Mouse (Mus musculus) neural tube, embryonic 14.5 days (tissue): ENCODE measurements around the gene Trim27. TPM values are rescaled to one million over a fixed set of nuclear protein-coding genes. Genes with fewer than 3 reads are reported as not detected.
A peak's percentile ranks its signal among the peaks of the same experiment; 100 is the strongest.

ENCODE experiments used
- ATAC-seq: fragments of 200-750 bp; cut with Nextera tagmentation; 2 replicates; pipeline ENCODE4 v1.8.0; 2017; ENCODE audit warnings: low read depth, mild to moderate bottlenecking, moderate TSS enrichment, moderate library complexity
- H3K27ac ChIP-seq: fragments of 300-500 bp; sonication (generic); 2 replicates; pipeline ENCODE4 v1.5.1; 2014; ENCODE audit warnings: low read depth, mild to moderate bottlenecking, control low read depth, low read length, moderate library complexity, mixed read lengths
- H3K27me3 ChIP-seq: fragments of 300-500 bp; sonication (generic); 2 replicates; pipeline ENCODE4 v1.6.1; 2014; ENCODE audit warnings: low read length; ENCODE audit not compliant: control insufficient read depth, insufficient read depth
- H3K36me3 ChIP-seq: fragments of 300-500 bp; sonication (generic); 2 replicates; pipeline ENCODE4 v1.6.1; 2014; ENCODE audit warnings: low read length, mixed read lengths; ENCODE audit not compliant: control insufficient read depth, insufficient read depth
- H3K4me1 ChIP-seq: fragments of 300-500 bp; sonication (generic); 2 replicates; pipeline ENCODE4 v1.6.1; 2014; ENCODE audit warnings: low read length; ENCODE audit not compliant: control insufficient read depth, insufficient read depth
- H3K4me2 ChIP-seq: fragments of 300-500 bp; sonication (generic); 2 replicates; pipeline ENCODE4 v1.6.1; 2014; ENCODE audit warnings: mild to moderate bottlenecking, low read depth, low read length, control low read depth
- H3K4me3 ChIP-seq: fragments of 300-500 bp; sonication (generic); 2 replicates; pipeline ENCODE4 v1.5.1; 2014; ENCODE audit warnings: low read depth, low read length, control low read depth, mixed read lengths
- H3K9ac ChIP-seq: fragments of 300-500 bp; sonication (generic); replicated peaks from 2 replicates; pipeline ENCODE4 v1.6.1; 2014; ENCODE audit warnings: low read depth, mild to moderate bottlenecking, control low read depth, low read length, mixed read lengths
- H3K9me3 ChIP-seq: fragments of 300-500 bp; sonication (generic); 2 replicates; pipeline ENCODE4 v1.6.1; 2016; ENCODE audit warnings: low read length; ENCODE audit not compliant: control insufficient read depth
- WGBS: fragments of 180-500 bp; shearing (Covaris S2); extraction: QIAGEN DNeasy Blood & Tissue Kit; methylation state at CpG from one replicate; pipeline ENCODE4 v1.1.7; 2014; 5-methylcytosine and 5-hydroxymethylcytosine counted together
- polyA plus RNA-seq: library from polyadenylated mRNA; unstranded; fragments of >200 nt; fragmentation: Nextera tagmentation; extraction: Ambion mirVana; gene quantifications from 2 replicates; pipeline ENCODE4 v1.2.1, GENCODE M21; 2014

Gene Trim27
- polyA plus RNA-seq, 1 experiment from 2014 or later: 68.2 TPM

- Histone ChIP-seq H3K36me3 (peaks cover 8% of the 10 kb centered on the region; the same call in 1 of the 2 replicates), H3K9ac (no peak overlapping the region), H3K4me2 (no peak overlapping the region), H3K4me1 (0 out of 2 replicates have a peak, but pooled peaks cover 2% of the 10 kb centered on the region), H3K9me3 (no peaks in the 10 kb centered on the region), H3K4me3 (no peak overlapping the region), H3K27ac (no peak overlapping the region), H3K27me3 (no peaks in the 10 kb centered on the region)
- no peak for ATAC-seq
- WGBS: 85% methylated on average over 5 of the region's 5 CpGs
These were observed 18.5 kb downstream of the Trim27 start for GRCm38 (mm10) chr13:21197721-21198120.

- Histone ChIP-seq H3K4me1 (0 out of 2 replicates have a peak, but pooled peaks cover 2% of the 10 kb centered on the region), H3K9me3 (no peaks in the 10 kb centered on the region), H3K27ac (no peak overlapping the region), H3K9ac (no peak overlapping the region), H3K4me2 (no peak overlapping the region), H3K36me3 (peaks cover 2% of the 10 kb centered on the region; the same call in 1 of the 2 replicates), H3K4me3 (no peak overlapping the region), H3K27me3 (no peaks in the 10 kb centered on the region)
- 84% methylated on average over 2 of the region's 2 CpGs for WGBS
- no peak for ATAC-seq
These were observed 19.1 kb downstream of the Trim27 start for GRCm38 (mm10) chr13:21198313-21198712.

DNA sequence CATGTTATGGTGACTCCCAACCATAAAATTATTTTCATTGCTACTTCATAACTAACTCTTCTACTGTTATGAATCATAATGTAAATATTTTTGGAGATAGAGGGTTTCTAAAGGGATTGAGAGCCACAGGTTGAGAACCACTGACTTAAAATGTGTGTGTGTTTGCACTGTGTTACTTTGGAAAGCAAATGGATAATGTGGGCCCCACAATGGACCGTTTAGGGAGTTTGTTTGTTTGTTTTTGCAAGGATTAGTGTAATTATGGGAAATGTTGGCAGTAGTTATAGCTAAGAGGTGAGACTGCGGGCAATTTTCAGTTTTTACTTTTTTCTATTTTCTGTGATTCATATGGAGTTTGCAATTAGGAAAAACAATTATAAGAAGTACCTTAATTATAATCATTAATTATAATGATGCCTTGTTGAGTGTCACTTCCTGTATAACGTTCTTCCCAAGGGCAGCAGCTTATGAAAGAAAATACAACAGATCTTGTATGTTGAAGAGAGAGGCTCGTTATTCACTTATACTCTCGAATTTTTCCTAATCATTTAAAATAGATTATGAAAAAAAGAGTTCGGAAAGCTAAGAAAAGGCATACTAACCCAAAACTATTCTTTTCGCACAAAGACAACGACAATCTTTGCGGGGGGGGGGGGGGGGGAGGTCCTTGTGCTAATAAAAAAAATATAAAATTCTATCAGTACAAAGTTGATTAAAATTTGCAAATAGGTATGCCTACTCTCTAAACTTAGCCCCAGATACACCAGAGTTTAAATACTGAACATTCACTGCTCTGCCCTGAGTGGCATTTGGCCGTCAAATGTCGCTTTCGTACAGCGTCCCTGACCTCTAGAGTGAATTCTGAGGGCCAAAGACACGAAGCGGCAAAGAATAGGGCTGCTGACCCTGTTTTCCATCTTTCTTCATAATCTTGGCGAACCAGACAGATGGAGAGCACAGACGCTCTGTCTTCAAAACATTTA lies 20.1 kb downstream of the Trim27 start:
- 7% methylated on average over 17 of the region's 17 CpGs for WGBS
- no peak overlapping the region for H3K27ac ChIP-seq
- H3K27me3 ChIP-seq: no peaks in the 10 kb centered on the region
- ATAC-seq: peak; percentile 68
- H3K36me3 ChIP-seq: no peaks in the 10 kb centered on the region
- H3K4me3 ChIP-seq: peak overlapping the region; percentile 64
- H3K4me2 ChIP-seq: peak overlapping the region; percentile 59
- H3K9me3 ChIP-seq: no peaks in the 10 kb centered on the region; the same call in 1 of the 2 replicates
- 0 out of 2 replicates have a peak, but pooled peaks cover 2% of the 10 kb centered on the region for H3K4me1 ChIP-seq
- peak overlapping the region; percentile 45; the same call in 1 of the 2 replicates for H3K9ac ChIP-seq

DNA sequence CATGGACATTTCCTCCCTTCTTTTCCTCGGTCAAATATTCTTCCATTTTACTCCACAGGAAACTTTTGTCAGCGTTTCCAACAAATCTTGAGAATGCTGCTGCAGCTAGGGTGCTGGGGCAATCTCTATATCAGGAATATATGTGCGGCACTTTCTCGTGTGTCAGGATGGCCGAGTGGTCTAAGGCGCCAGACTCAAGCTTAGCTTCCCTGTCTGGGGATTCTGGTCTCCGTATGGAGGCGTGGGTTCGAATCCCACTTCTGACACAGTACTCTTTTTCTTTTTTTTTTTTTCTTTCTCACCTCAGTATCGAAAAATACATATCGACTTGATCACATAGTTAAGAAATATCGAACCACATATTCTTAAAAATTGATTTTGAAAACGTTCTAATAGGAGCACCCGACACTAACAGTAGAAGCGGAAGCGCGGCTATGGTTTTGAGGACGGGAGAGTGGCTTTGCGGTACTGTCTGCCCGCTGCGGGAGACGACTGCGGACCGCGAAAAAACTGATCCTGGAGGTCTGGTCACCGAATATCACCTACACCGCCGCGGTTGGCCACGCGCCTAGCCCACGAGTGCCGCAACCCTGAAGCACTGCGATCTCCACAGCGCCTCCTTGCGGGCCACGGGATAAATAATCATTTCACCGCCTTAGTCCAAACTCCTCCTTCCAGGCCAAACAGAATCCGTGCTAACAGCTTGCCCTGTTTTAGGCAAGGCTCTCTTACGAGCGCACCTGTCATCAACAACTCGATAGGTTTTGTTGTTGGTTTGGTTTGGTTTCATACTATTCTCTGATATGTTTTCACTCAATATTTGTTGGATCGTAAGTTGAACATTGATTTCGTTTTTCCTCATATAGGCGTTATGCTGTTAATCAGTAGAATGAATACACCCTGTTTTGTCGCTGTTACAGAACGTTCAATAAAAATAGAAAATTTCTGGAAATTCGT lies 21.1 kb downstream of the Trim27 start:
- peak overlapping the region; percentile 59 for H3K4me2 ChIP-seq
- H3K4me1 ChIP-seq: 0 out of 2 replicates have a peak, but pooled peaks cover 2% of the 10 kb centered on the region
- peak overlapping the region; percentile 64 for H3K4me3 ChIP-seq
- no peaks in the 10 kb centered on the region; the same call in 1 of the 2 replicates for H3K9me3 ChIP-seq
- 6% methylated on average over 48 of the region's 48 CpGs for WGBS
- no peaks in the 10 kb centered on the region for H3K36me3 ChIP-seq
- ATAC-seq: peak; percentile 99
- H3K9ac ChIP-seq: peak overlapping the region; percentile 53; the same call in 1 of the 2 replicates
- peak overlapping the region; percentile 67; the same call in 1 of the 2 replicates for H3K27ac ChIP-seq
- H3K27me3 ChIP-seq: no peaks in the 10 kb centered on the region

- Histone ChIP-seq H3K27me3 (no peaks in the 10 kb centered on the region), H3K4me2 (peak overlapping the region; percentile 41), H3K9me3 (no peaks in the 10 kb centered on the region), H3K4me1 (no peaks in the 10 kb centered on the region), H3K9ac (no peak overlapping the region), H3K4me3 (peak overlapping the region; percentile 23), H3K27ac (no peak overlapping the region), H3K36me3 (no peaks in the 10 kb centered on the region)
- peak; percentile 89 for ATAC-seq
- WGBS: 3% methylated on average over 20 of the region's 20 CpGs
These were observed 36.2 kb downstream of the Trim27 start for GRCm38 (mm10) chr13:21215275-21215983.

DNA sequence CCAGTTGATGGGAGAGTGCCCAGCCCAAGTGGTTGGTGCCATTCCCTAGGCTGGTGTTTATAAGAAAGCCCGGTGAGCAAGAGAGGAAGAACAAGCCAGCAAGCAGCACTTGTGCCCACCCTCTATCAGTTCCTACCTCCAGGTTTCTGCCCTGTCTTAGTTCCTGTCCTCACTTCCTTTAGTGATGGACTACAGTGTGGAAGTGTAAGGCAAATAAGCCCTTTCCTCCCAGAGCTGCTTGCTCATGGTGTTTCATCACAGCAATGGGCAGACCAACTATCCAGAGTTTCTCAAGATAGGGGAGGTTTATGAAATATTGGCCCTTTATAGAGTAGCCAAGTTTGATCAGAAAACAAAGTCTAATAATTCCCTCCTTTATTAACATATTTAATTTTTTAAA lies 37.5 kb downstream of the Trim27 start:
- Histone ChIP-seq H3K4me3 (no peak overlapping the region), H3K4me1 (no peaks in the 10 kb centered on the region), H3K9me3 (no peaks in the 10 kb centered on the region), H3K27ac (no peak overlapping the region), H3K27me3 (no peaks in the 10 kb centered on the region), H3K36me3 (no peaks in the 10 kb centered on the region), H3K9ac (no peak overlapping the region), H3K4me2 (no peak overlapping the region)
- ATAC-seq: no peak
- WGBS: 44% methylated on average over 1 of the region's 1 CpGs

DNA sequence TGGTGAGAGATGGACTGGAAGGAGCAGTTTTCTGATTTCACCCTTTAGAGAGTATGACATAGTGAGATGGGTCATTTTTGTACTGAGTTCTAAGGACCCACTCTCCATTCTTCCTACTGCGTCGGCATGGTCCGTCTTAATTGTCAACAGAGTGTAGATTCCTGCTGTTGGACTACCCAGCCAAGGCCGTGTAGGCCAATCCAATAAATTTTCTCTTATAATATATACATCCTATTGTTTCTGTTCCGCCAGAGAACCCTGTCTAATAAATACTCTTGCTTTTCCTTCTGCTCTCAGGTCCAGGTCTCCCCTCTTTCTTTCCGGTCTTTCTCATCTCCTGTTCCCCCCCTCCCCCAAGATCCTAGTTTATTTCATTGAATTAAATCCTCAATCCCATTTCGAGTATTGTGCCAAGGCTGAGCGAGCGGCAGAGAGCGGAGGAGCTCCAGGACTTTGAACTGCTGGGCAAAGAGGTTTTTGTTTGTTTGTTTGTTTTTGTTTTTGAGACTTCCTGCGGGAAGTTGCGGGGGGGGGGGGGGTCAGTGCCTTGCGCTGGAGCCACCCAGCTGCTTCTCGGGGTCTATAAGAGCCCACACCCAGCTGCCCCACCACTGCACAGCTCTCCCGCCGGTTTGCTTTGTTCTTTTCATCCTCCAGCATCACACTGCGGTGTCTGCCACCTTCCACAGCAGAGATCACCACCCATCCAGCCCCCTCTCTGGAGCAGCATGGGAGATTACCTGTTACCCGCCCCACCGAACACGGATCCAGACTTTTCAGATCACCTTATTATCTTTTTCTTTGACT lies 42.6 kb downstream of the Trim27 start:
- H3K4me3 ChIP-seq: peak overlapping the region; percentile 51
- 1% methylated on average over 19 of the region's 20 CpGs for WGBS
- peak overlapping the region; percentile 64 for H3K9ac ChIP-seq
- peak overlapping the region; percentile 58 for H3K4me2 ChIP-seq
- no peaks in the 10 kb centered on the region for H3K27me3 ChIP-seq
- H3K4me1 ChIP-seq: no peaks in the 10 kb centered on the region
- no peaks in the 10 kb centered on the region for H3K36me3 ChIP-seq
- peak overlapping the region; percentile 79 for H3K27ac ChIP-seq
- ATAC-seq: peak; percentile 95
- no peaks in the 10 kb centered on the region for H3K9me3 ChIP-seq
